Mouse (Mus musculus) olfactory bulb, adult 2 months (tissue): Measurements from ENCODE around the gene Tbx6.

Experiments
- CTCF ChIP-seq: fragments of 200-500 bp; IDR thresholded peaks from 2 replicates; pipeline ENCODE4 v1.5.1; 2012; ENCODE audit warnings: low read depth, mild to moderate bottlenecking, low read length, moderate library complexity; ENCODE audit not compliant: insufficient read depth
- POLR2A ChIP-seq: fragments of 200-500 bp; IDR thresholded peaks from 2 replicates; pipeline ENCODE4 v1.6.1; 2012; ENCODE audit warnings: mild to moderate bottlenecking, low read depth, low read length, moderate library complexity; ENCODE audit not compliant: insufficient read depth

DNA sequence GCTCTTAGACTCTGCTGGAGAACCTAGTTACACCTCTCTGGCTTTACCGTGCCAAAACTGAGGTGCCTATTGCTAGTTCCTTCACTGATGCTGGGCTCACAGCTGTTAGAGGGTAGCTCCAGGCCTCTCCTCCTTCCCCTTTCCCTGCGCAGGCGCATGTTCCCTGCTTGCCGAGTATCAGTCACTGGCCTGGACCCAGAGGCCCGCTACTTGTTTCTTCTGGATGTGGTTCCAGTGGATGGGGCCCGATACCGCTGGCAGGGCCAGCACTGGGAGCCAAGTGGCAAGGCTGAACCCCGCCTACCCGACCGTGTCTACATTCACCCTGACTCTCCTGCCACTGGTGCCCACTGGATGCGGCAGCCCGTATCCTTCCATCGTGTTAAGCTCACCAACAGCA lies 1.4 kb downstream of the Tbx6 start:
- TF ChIP-seq POLR2A (no peak), CTCF (no peak)
